Mouse (Mus musculus) stomach, postnatal 0 days (tissue): ENCODE results near the gene Rmdn3. TPM values are rescaled to one million over a fixed set of nuclear protein-coding genes. Genes with fewer than 3 reads are reported as not detected.

Experiments used
- ATAC-seq: fragments of 200-750 bp; cut with Nextera tagmentation; 2 replicates; pipeline ENCODE4 v1.8.0; 2017; ENCODE audit not compliant: low FRiP score, low TSS enrichment
- DNase-seq: peaks from one replicate; pipeline ENCODE4 v3.0.0-alpha.2; 2016; ENCODE audit warnings: low spot score
- H3K27ac ChIP-seq: fragments of 300-500 bp; sonication (generic); replicated peaks from 2 replicates; pipeline ENCODE4 v1.5.1; 2014; ENCODE audit warnings: mild to moderate bottlenecking, control low read depth
- H3K27me3 ChIP-seq: fragments of 300-500 bp; sonication (generic); 2 replicates; pipeline ENCODE4 v1.6.1; 2014; ENCODE audit warnings: low read length; ENCODE audit not compliant: control insufficient read depth, insufficient read depth
- H3K36me3 ChIP-seq: fragments of 300-500 bp; sonication (generic); 2 replicates; pipeline ENCODE4 v1.6.1; 2014; ENCODE audit warnings: low read length, mixed read lengths; ENCODE audit not compliant: control insufficient read depth, insufficient read depth
- H3K4me1 ChIP-seq: fragments of 300-500 bp; sonication (generic); replicated peaks from 2 replicates; pipeline ENCODE4 v1.6.1; 2014; ENCODE audit warnings: antibody characterized with exemption; ENCODE audit not compliant: control insufficient read depth, insufficient read depth
- H3K4me2 ChIP-seq: fragments of 300-500 bp; sonication (generic); replicated peaks from 2 replicates; pipeline ENCODE4 v1.6.1; 2014; ENCODE audit warnings: low read depth, mild to moderate bottlenecking, control low read depth, moderate library complexity
- H3K4me3 ChIP-seq: fragments of 300-500 bp; sonication (generic); 2 replicates; pipeline ENCODE4 v1.5.1; 2014; ENCODE audit warnings: low read depth, low read length, control low read depth
- H3K9ac ChIP-seq: fragments of 300-500 bp; sonication (generic); 2 replicates; pipeline ENCODE4 v1.6.1; 2014; ENCODE audit warnings: mild to moderate bottlenecking, low read length, control low read depth, mixed read lengths
- H3K9me3 ChIP-seq: fragments of 300-500 bp; sonication (generic); 2 replicates; pipeline ENCODE4 v1.6.1; 2016; ENCODE audit warnings: low read length; ENCODE audit not compliant: control insufficient read depth
- CTCF ChIP-seq: IDR thresholded peaks from 2 replicates; pipeline ENCODE4 v1.5.1; 2016; ENCODE audit warnings: antibody characterized with exemption, low read depth, mild to moderate bottlenecking, moderate library complexity
- EP300 ChIP-seq: optimal IDR thresholded peaks from 2 replicates; pipeline ENCODE3; 2016; ENCODE audit warnings: antibody characterized with exemption
- WGBS: fragments of 180-500 bp; shearing (Covaris S2); extraction: QIAGEN DNeasy Blood & Tissue Kit; methylation state at CpG from one replicate; pipeline ENCODE4 v1.1.7; 2014; 5-methylcytosine and 5-hydroxymethylcytosine counted together
- polyA plus RNA-seq: library from polyadenylated mRNA; unstranded; fragments of >200 nt; fragmentation: Nextera tagmentation; extraction: Ambion mirVana; gene quantifications from 2 replicates; pipeline ENCODE4 v1.2.1, GENCODE M21; 2015

Rmdn3 gene
- polyA plus RNA-seq, 1 experiment from 2014 or later: 40.1 TPM

- no peak for TF ChIP-seq EP300
- TF ChIP-seq CTCF: no peak
- Histone ChIP-seq H3K4me1 (no peaks in the 10 kb centered on the region; the same call in 1 of the 2 replicates), H3K36me3 (peaks cover 6% of the 10 kb centered on the region), H3K4me2 (peak overlapping the region; percentile 88), H3K9me3 (no peaks in the 10 kb centered on the region), H3K9ac (peak overlapping the region; percentile 90), H3K27me3 (no peaks in the 10 kb centered on the region), H3K27ac (peak overlapping the region; percentile 82), H3K4me3 (peak overlapping the region; percentile 99)
- ATAC-seq (peak; percentile 38; the same call in 1 of the 2 replicates), DNase-seq (peak; percentile 27)
- 2% methylated on average over 34 of the region's 34 CpGs for WGBS
These were observed 653 bp downstream of the Rmdn3 start for GRCm38 (mm10) chr2:119156081-119156680.

GRCm38 (mm10) chr2:119155388-119155787 is 1.4 kb downstream of the Rmdn3 start:
- no peaks in the 10 kb centered on the region; the same call in 1 of the 2 replicates for H3K4me1 ChIP-seq
- TF ChIP-seq EP300: no peak
- TF ChIP-seq CTCF: no peak
- H3K27ac ChIP-seq: peak overlapping the region; percentile 56; the same call in 1 of the 2 replicates
- H3K9me3 ChIP-seq: no peaks in the 10 kb centered on the region
- ATAC-seq (no peak), DNase-seq (peak; percentile 27)
- no peak overlapping the region for H3K9ac ChIP-seq
- peak overlapping the region; percentile 88 for H3K4me2 ChIP-seq
- H3K27me3 ChIP-seq: no peaks in the 10 kb centered on the region
- H3K36me3 ChIP-seq: peaks cover 9% of the 10 kb centered on the region
- WGBS: 69% methylated on average over 9 of the region's 9 CpGs
- 0 out of 2 replicates have a peak overlapping the region, but pooled peaks have one; percentile 99 for H3K4me3 ChIP-seq

GRCm38 (mm10) chr2:119154683-119155082 is 2.2 kb downstream of the Rmdn3 start:
- ATAC-seq (peak; percentile 81), DNase-seq (peak; percentile 57)
- Histone ChIP-seq H3K9me3 (no peaks in the 10 kb centered on the region), H3K27me3 (no peaks in the 10 kb centered on the region), H3K9ac (no peak overlapping the region), H3K4me1 (no peaks in the 10 kb centered on the region; the same call in 1 of the 2 replicates), H3K36me3 (peaks cover 10% of the 10 kb centered on the region), H3K4me2 (no peak overlapping the region), H3K27ac (0 out of 2 replicates have a peak overlapping the region, but pooled peaks have one; percentile 56), H3K4me3 (no peak overlapping the region)
- 69% methylated on average over 2 of the region's 2 CpGs for WGBS
- no peak for TF ChIP-seq EP300
- no peak for TF ChIP-seq CTCF

- Histone ChIP-seq H3K4me2 (no peak overlapping the region), H3K9ac (no peak overlapping the region), H3K9me3 (no peaks in the 10 kb centered on the region), H3K27me3 (no peaks in the 10 kb centered on the region), H3K27ac (no peak overlapping the region), H3K4me3 (no peak overlapping the region), H3K4me1 (no peaks in the 10 kb centered on the region; the same call in 1 of the 2 replicates), H3K36me3 (peaks cover 13% of the 10 kb centered on the region)
- WGBS: 82% methylated on average over 6 of the region's 6 CpGs
- no peak for DNase-seq
- ATAC-seq: no peak
- TF ChIP-seq CTCF: no peak
- no peak for TF ChIP-seq EP300
These were observed 4.6 kb downstream of the Rmdn3 start for GRCm38 (mm10) chr2:119152255-119152654.

DNA sequence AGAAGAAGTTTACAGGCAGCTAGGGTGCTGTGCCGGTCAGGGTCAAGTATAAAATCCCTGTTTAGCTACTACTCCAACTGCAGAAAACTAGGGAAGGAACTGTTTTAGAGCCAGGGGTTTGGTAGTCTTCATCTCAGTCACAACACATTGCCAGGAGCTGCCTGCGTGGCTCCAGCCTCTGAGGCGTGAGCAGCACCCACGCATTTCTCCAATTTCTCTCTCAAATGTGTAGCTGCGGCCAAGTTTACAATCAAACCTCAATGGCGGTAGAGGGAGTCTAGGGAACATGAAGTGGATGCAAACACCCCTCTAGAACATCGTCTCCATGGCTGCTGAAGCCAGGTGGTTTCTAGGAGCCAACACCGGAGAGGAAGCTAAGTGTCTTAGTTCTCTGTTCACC is 9.1 kb downstream of the Rmdn3 start:
- ATAC-seq: no peak
- H3K9me3 ChIP-seq: no peaks in the 10 kb centered on the region
- no peaks in the 10 kb centered on the region for H3K27me3 ChIP-seq
- H3K4me1 ChIP-seq: no peaks in the 10 kb centered on the region
- peaks cover 26% of the 10 kb centered on the region for H3K36me3 ChIP-seq
- H3K4me2 ChIP-seq: no peak overlapping the region
- DNase-seq: no peak
- no peak overlapping the region for H3K9ac ChIP-seq
- no peak overlapping the region for H3K4me3 ChIP-seq
- no peak overlapping the region for H3K27ac ChIP-seq
- no peak for TF ChIP-seq EP300
- no peak for TF ChIP-seq CTCF
- 87% methylated on average over 8 of the region's 8 CpGs for WGBS

DNA sequence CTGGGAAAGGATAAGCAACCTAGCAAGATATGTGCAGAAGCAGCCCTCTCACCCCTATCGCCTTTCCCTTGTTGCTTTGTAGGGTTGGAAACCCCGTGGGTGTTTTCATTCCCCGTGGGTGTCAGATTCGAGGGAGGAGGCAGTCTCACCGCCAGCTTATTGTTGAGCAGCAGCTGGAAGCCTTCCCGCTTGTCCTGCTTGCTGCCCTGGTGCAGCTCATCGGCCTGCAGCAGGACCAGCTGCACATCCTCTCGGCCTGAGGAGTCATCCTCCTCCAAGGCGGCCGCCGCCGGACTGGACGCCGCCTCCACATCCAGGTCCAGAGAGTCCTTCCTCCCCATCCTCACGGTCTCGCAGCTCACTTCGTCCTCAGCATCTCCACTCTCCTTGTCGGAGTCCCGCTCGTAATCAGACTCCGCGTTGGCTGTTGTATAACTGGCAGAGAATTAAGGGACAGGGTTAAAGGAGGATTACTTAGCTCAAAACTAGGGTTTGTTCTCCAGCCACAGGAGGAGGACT is 9.6 kb downstream of the Rmdn3 start:
- no peak overlapping the region for H3K4me3 ChIP-seq
- no peak overlapping the region for H3K27ac ChIP-seq
- 74% methylated on average over 22 of the region's 22 CpGs for WGBS
- H3K27me3 ChIP-seq: no peaks in the 10 kb centered on the region
- ATAC-seq (0 out of 2 replicates have a peak, but pooled peaks have one; percentile 24), DNase-seq (no peak)
- no peak overlapping the region; the same call in 1 of the 2 replicates for H3K9ac ChIP-seq
- TF ChIP-seq EP300 (no peak), CTCF (no peak)
- H3K4me2 ChIP-seq: no peak overlapping the region
- peaks cover 28% of the 10 kb centered on the region for H3K36me3 ChIP-seq
- H3K9me3 ChIP-seq: no peaks in the 10 kb centered on the region
- H3K4me1 ChIP-seq: no peaks in the 10 kb centered on the region
